In the genomic region with DNA sequence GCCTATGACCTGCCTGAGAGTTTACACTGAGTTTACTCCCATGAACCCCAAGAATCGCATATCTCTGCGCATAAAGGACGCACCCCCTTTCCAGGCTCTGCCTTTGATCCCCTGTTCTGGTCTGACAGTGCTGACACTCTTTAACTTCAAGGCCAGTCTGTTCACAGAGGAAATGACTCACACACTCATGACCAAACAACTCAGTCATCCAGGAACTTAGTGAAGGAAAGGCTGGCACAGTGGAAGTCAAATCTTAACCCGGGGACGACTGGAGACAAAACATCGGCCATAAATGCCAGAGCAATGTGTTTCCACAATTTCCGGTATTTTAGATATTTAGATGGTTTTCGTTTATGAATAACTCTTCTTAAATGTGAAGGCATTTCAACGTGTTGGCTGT, we compare ENCODE assay signal across 8 mouse cellular contexts. TPM values are rescaled to one million over a fixed set of nuclear protein-coding genes. Genes with fewer than 3 reads are reported as not detected.
A peak's percentile ranks its signal among the peaks of the same experiment; 100 is the strongest.
DNase-seq lines count a peak whose midpoint lies in the region; ATAC-seq lines count a peak whose summit lies in the region.

No protein-coding gene starts in this region.

- no peaks in the 10 kb centered on the region; the same call in 1 of the 2 replicates for H3K36me3 ChIP-seq in liver, embryonic 16.5 days (ENCODE audit: control insufficient read depth, insufficient read depth)
- H3K36me3 ChIP-seq in liver, embryonic 12.5 days: no peaks in the 10 kb centered on the region
- no peaks in the 10 kb centered on the region for H3K36me3 ChIP-seq in forebrain, embryonic 16.5 days (ENCODE audit: control insufficient read depth, insufficient read depth)

- ATAC-seq in liver, embryonic 16.5 days (ENCODE audit: low read depth): peak; percentile 39; the same call in 1 of the 2 replicates
- ATAC-seq in liver, embryonic 12.5 days: no peak
- ATAC-seq in hematopoietic stem cell, adult 5-6 weeks (replicated peaks in 1 of 2; ENCODE audit: insufficient read depth in 1 of 2, low FRiP score in 2 of 2, low TSS enrichment in 1 of 2, low read depth in 1 of 2, poor library complexity in 2 of 2, severe bottlenecking in 2 of 2): peak; percentile 82 to 90
- no peak for ATAC-seq in forebrain, embryonic 16.5 days

- WGBS in liver, embryonic 16.5 days (ENCODE audit: insufficient replicate concordance): 36% methylated on average over 9 of the region's 9 CpGs
- 41% methylated on average over 9 of the region's 9 CpGs for WGBS in liver, embryonic 12.5 days (ENCODE audit: insufficient replicate concordance)
- 87% methylated on average over 9 of the region's 9 CpGs for WGBS in forebrain, embryonic 16.5 days

- DNase-seq in brain, adult 2 months (ENCODE audit: low read depth, low spot score): peak; percentile 54
- DNase-seq in skeletal muscle tissue, adult 2 months (ENCODE audit: low read depth, low spot score): peak; percentile 55
- DNase-seq in layer of hippocampus, adult 8-10 months (ENCODE audit: low spot score in 2 of 2): no peak
- DNase-seq in urinary bladder, postnatal 25 days (ENCODE audit: low spot score): no peak

- H3K4me1 ChIP-seq in liver, embryonic 16.5 days (ENCODE audit: control insufficient read depth, low read depth, low read length): no peaks in the 10 kb centered on the region
- H3K4me1 ChIP-seq in liver, embryonic 12.5 days: no peaks in the 10 kb centered on the region; the same call in 1 of the 2 replicates
- no peaks in the 10 kb centered on the region for H3K4me1 ChIP-seq in forebrain, embryonic 16.5 days (replicated peaks; ENCODE audit: control insufficient read depth, insufficient read depth, low read length)

- no peak overlapping the region for H3K4me3 ChIP-seq in liver, embryonic 16.5 days (ENCODE audit: low read depth, low read length)
- H3K4me3 ChIP-seq in liver, embryonic 12.5 days: no peak overlapping the region
- no peak overlapping the region for H3K4me3 ChIP-seq in forebrain, embryonic 16.5 days (replicated peaks; ENCODE audit: low read length)

- H3K27ac ChIP-seq in liver, embryonic 16.5 days (ENCODE audit: low read length): no peak overlapping the region
- no peak overlapping the region for H3K27ac ChIP-seq in liver, embryonic 12.5 days
- no peak overlapping the region for H3K27ac ChIP-seq in forebrain, embryonic 16.5 days (ENCODE audit: low read length)

- H3K4me2 ChIP-seq in liver, embryonic 16.5 days (ENCODE audit: low read depth, low read length): no peak overlapping the region
- H3K4me2 ChIP-seq in liver, embryonic 12.5 days: no peak overlapping the region
- H3K4me2 ChIP-seq in forebrain, embryonic 16.5 days (ENCODE audit: low read length): no peak overlapping the region

- no peaks in the 10 kb centered on the region for H3K9me3 ChIP-seq in liver, embryonic 16.5 days (replicated peaks; ENCODE audit: control insufficient read depth, low read length)
- H3K9me3 ChIP-seq in liver, embryonic 12.5 days (replicated peaks): 0 out of 2 replicates have a peak, but pooled peaks cover 7% of the 10 kb centered on the region
- no peaks in the 10 kb centered on the region for H3K9me3 ChIP-seq in forebrain, embryonic 16.5 days (ENCODE audit: control insufficient read depth, low read length)

- no peak overlapping the region for H3K9ac ChIP-seq in liver, embryonic 16.5 days (ENCODE audit: low read depth, low read length)
- no peak overlapping the region for H3K9ac ChIP-seq in liver, embryonic 12.5 days
- H3K9ac ChIP-seq in forebrain, embryonic 16.5 days (replicated peaks; ENCODE audit: low read depth, low read length): no peak overlapping the region

- no peaks in the 10 kb centered on the region for H3K27me3 ChIP-seq in liver, embryonic 16.5 days (ENCODE audit: control insufficient read depth, insufficient read depth, low read depth, low read length)
- no peaks in the 10 kb centered on the region for H3K27me3 ChIP-seq in liver, embryonic 12.5 days (replicated peaks)
- H3K27me3 ChIP-seq in forebrain, embryonic 16.5 days (replicated peaks; ENCODE audit: control insufficient read depth, insufficient read depth, low read length): no peaks in the 10 kb centered on the region

RNA-seq across cellular contexts. Expression of gene Lrrfip1, which starts 25.4 kb away (rescaled TPM):
- 16.1 and 20.5 TPM in 2 replicates for polyA plus RNA-seq in liver, embryonic 16.5 days (2015; fragmentation: Nextera tagmentation; extraction: Ambion mirVana)
- polyA plus RNA-seq in liver, embryonic 12.5 days (2016; fragmentation: Nextera tagmentation; extraction: Ambion mirVana): 17.4 and 18.1 TPM in 2 replicates
- total RNA-seq in hematopoietic stem cell, adult 5-6 weeks (2017): 177 and 190 TPM in 2 replicates
- total RNA-seq in layer of hippocampus, adult 8-10 months (2022): 10 to 100 TPM; 66.2 to 83.0 (median 73.9) TPM
- 45.3 and 48.5 TPM in 2 replicates for polyA plus RNA-seq in forebrain, embryonic 16.5 days (2015; fragmentation: Nextera tagmentation; extraction: Ambion mirVana)

RNA-seq across cellular contexts. Expression of gene Rab17, which starts 54.5 kb away (rescaled TPM):
- polyA plus RNA-seq in liver, embryonic 16.5 days (2015; fragmentation: Nextera tagmentation; extraction: Ambion mirVana): 5.7 and 7.4 TPM in 2 replicates
- polyA plus RNA-seq in liver, embryonic 12.5 days (2016; fragmentation: Nextera tagmentation; extraction: Ambion mirVana): 3.2 and 3.3 TPM in 2 replicates
- 3.4 and 5.7 TPM in 2 replicates for total RNA-seq in hematopoietic stem cell, adult 5-6 weeks (2017)
- total RNA-seq in layer of hippocampus, adult 8-10 months (2022): not detected
- polyA plus RNA-seq in forebrain, embryonic 16.5 days (2015; fragmentation: Nextera tagmentation; extraction: Ambion mirVana): 0.27 and 0.43 TPM in 2 replicates

Comparison
In these comparisons a context has a peak if more than half of its experiments do, and no peak if none do; other contexts are left out.
1. ATAC-seq: peak in liver, embryonic 16.5 days (single experiment) and hematopoietic stem cell, adult 5-6 weeks (2 of 2); none in liver, embryonic 12.5 days (single experiment) and forebrain, embryonic 16.5 days (single experiment).
2. DNase-seq: peak in brain, adult 2 months (single experiment) and skeletal muscle tissue, adult 2 months (single experiment); none in layer of hippocampus, adult 8-10 months (0 of 2) and urinary bladder, postnatal 25 days (single experiment).